Mouse (Mus musculus) spleen, adult 12 weeks (tissue): ENCODE measurements around the gene Hoxc5.

Experiments used
- DNase-seq: peaks from one replicate; pipeline ENCODE4 v3.0.0; 2022; ENCODE audit warnings: low spot score

Hoxc5 gene

GRCm38 (mm10) chr15:102967312-102967510, at the start of gene Hoxc5:
Gene Hoxc5, plus strand, starts transcription at chr15:102967443.
- no peak for DNase-seq

- DNase-seq: no peak
Measured at GRCm38 (mm10) chr15:102917972-102918572, 49.2 kb upstream of the Hoxc5 start.

- no peak for DNase-seq
Measured at GRCm38 (mm10) chr15:102918611-102919265, 48.5 kb upstream of the Hoxc5 start.

- DNase-seq: no peak
Measured at GRCm38 (mm10) chr15:102919336-102920180, 47.7 kb upstream of the Hoxc5 start.

GRCm38 (mm10) chr15:102920619-102921018, 46.6 kb upstream of the Hoxc5 start:
- no peak for DNase-seq

- no peak for DNase-seq
Measured at GRCm38 (mm10) chr15:102921053-102922011, 45.9 kb upstream of the Hoxc5 start, which contains the start of gene Hoxc13. Gene Hoxc13, plus strand, starts transcription at chr15:102921103.

- DNase-seq: no peak
Measured at GRCm38 (mm10) chr15:102922012-102922362, 45.3 kb upstream of the Hoxc5 start.

GRCm38 (mm10) chr15:102922636-102923500, 44.4 kb upstream of the Hoxc5 start:
- no peak for DNase-seq

GRCm38 (mm10) chr15:102927032-102927645, 40.1 kb upstream of the Hoxc5 start:
- no peak for DNase-seq

- DNase-seq: no peak
Measured at GRCm38 (mm10) chr15:102931706-102932358, 35.4 kb upstream of the Hoxc5 start.

GRCm38 (mm10) chr15:102934438-102934837, 32.8 kb upstream of the Hoxc5 start:
- no peak for DNase-seq

GRCm38 (mm10) chr15:102934897-102935296, 32.3 kb upstream of the Hoxc5 start:
- DNase-seq: no peak

- no peak for DNase-seq
Measured at GRCm38 (mm10) chr15:102936279-102936972, 30.8 kb upstream of the Hoxc5 start, which contains the start of gene Hoxc12. Gene Hoxc12, plus strand, starts transcription at chr15:102936757.

- DNase-seq: no peak
Measured at GRCm38 (mm10) chr15:102937036-102937666, 30.1 kb upstream of the Hoxc5 start.

GRCm38 (mm10) chr15:102939256-102940155, 27.7 kb upstream of the Hoxc5 start:
- DNase-seq: no peak

- DNase-seq: no peak
Measured at GRCm38 (mm10) chr15:102942739-102943467, 24.3 kb upstream of the Hoxc5 start.

GRCm38 (mm10) chr15:102943468-102943813, 23.8 kb upstream of the Hoxc5 start:
- no peak for DNase-seq
